Mouse (Mus musculus) heart, postnatal 10 days (tissue): ENCODE measurements around the gene Olfr220. TPM values are rescaled to one million over a fixed set of nuclear protein-coding genes. Genes with fewer than 3 reads are reported as not detected.

Experiments
- DNase-seq, 2 experiments: peaks; one replicate each; pipeline ENCODE4 v3.0.0; 2021
- intact Hi-C: fragments of 180-260 bp; cut with DNase I; formaldehyde crosslinking; loops from one replicate; pipeline ENCODE4 v1.15.1; 2025
- total RNA-seq, 2 experiments: library from RNA; stranded (reverse); gene quantifications; 2 replicates each; pipeline ENCODE4 v1.2.3; 2021

Olfr220 gene
- not detected for total RNA-seq

DNA sequence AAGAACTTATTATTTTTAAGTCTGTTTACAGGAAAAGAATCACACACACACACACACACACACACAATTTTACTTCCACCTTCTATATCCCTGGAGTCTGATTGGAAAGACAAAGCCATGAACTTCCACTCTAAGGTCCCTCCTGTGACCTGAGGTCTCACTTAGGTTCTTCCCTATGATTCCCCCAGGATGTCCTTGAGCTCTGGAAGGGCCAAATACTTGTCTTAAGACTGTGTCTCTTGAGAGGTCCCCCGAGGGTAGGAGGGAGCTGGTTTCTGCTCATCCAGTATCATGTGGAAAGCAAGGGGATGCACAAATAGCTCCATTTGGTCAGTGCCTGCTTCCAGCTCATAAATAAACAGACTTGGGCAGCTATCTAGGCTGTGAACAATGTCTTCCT lies at the start of gene Olfr220:
Gene Olfr220, plus strand, starts transcription at position 301 of the 400 bp plus-strand sequence.
- intact Hi-C loops, result no loop called here
- DNase-seq, result no peak

DNA sequence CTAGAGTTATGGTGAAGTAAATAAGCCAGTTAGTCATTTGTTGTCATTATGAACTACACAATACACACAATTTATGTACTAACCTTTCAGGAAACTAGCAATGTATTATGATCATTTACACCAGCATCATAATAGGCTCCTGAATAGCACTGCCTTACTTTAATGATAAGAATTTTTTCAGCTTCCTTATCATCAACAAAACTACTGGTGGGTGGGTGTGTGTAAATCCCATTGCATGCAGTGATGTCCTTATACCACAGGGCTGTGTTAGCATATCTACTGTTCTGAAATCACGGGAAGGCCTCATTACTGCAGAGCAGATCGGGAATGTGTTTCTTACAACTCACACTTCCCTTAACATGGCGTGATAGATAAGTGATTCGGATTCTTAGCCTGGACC lies 18.9 kb upstream of the Olfr220 start:
- no peak for DNase-seq

DNA sequence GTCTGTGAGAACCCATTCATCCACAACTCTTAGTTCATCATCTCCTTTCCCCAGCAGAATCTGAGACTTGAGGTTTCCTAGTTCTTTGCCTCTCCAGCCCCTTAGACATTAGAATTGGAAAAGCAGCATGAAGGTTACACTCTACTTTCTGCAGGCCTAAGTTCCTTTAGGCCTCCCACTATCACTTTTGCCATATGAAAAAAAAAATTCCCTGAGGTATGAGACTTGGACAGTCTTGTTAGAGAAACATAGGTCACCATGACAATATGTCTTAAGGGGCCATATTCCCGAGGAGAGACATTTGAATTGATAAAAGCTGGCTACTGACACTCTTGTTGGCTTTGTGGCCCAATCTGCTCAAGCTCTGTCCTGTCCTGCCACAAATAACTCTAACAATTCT lies 18.1 kb upstream of the Olfr220 start, which contains the start of gene Olfr414:
Gene Olfr414, plus strand, starts transcription at position 301 of the 400 bp plus-strand sequence.
- intact Hi-C loops, result no loop called here

More for the DNA sequence above, 18.9 kb upstream of the Olfr220 start:
- intact Hi-C loops, result no loop called here

DNA sequence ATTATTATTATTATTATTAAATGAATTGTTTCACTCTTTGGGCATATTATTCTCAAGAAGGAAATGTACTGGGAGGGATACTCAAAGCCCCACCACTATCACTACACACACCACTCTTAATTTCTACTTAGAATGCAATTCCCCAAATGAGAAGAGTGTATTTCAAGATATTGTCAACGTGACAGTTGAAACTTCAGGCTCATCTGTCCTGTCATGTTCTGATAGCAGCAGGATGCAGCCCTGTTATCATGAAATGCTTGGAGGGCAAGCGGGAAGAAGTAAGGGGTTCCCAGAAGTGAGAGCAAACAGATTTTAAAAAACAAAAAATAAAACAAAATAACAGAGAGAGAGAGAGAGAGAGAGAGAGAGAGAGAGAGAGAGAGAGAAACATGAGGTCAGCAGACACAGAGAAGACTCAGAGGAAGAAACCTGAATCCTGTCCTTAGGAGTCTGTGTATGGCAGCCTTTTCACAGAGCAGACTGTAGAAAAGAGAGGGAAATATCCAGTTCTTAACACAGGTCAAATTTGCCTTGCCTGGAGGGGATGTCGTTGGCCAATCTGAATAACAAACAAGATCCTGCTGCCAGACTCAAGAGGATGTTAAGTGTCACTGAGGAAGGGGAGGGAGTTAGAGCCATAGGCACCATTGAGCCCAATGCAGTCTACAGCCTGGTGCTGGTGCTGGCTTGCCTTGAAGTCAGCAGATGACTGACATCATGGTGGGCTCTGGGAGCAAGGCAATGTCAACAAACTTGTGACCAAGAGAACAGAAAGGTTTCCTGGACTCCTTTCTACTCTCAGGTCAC lies 15.5 kb upstream of the Olfr220 start:
- intact Hi-C loops, result no loop called here
- no peak for DNase-seq

More for the DNA sequence above, 18.1 kb upstream of the Olfr220 start, which contains the start of gene Olfr414:
- DNase-seq, result no peak

DNA sequence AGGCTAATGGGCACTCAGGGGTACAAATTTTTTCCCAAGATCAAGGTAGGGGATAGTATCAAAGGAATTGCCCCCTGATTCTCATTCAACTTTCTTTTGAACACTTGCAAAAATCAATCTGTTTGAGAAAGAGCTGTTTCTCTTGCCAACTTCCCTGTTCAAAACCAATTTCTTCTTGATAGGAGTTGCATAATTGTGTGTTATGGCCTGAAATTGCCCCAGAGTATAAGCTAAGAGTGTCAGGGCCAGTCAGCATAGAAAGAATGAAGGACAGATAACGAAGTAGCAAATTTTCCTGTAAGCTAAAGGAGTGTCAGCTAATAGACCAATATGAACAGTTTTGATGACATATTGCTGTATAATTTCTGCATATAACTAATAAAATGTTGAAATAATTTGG lies 14.5 kb upstream of the Olfr220 start:
- no peak for DNase-seq
- intact Hi-C loops, result no loop called here

DNA sequence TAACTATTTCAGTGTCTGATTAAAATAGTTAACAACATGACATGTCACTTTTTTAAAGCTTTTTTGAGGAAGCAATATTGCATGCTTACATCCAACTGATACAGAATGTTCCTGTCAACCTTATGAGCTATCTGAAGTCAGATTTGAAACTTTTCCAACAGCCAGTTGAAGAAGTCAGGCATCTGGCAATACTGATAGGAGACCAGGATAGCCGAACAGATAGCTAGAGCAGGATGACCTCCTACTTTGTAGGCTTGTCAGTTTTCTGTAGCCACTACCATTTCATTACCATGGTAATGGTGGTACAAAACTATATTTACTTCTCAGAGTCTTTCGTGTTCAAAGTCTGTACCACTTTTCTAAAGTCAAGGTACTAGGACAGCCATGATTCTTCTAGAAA lies 13.5 kb upstream of the Olfr220 start:
- intact Hi-C loops, result no loop called here

DNA sequence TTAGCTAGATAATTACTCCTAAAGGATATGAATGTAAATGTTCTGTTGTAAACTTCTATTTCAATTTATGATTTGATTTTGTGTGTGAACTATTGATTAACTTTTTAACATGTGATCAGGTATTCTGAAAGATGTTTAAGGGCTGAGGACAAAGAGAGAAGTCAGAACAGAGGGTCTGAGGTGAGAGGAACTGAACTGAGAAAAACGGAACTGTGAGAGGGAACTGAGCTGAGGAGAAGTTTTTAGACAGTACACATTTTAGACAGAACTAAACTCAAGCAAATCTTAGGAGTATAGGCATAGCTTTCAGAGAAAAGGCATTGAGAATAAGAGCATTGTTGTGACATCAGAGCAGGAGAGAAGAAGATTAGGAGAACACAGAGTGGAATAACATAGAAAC lies 7.8 kb upstream of the Olfr220 start:
- intact Hi-C loops, result no loop called here
- no peak for DNase-seq

More for the DNA sequence above, 13.5 kb upstream of the Olfr220 start:
- no peak for DNase-seq

DNA sequence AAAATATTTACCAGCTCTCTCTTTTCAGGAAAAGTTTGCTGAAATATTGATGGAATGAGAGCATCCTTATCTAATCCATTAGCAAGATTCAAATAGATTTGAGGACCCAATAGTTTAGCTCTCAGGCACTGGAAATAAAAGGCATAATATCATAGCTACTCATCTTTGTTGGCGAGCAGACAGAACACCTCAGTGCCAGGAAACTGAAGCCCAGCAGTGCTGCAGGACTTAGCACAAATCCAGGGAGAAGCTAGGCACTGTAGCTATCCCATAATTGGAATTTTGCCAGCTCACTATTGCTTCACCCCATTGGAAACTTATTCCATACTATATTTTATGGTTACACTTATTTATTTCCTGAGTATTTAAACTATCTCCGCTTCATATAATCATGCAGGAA lies 13.2 kb downstream of the Olfr220 start:
- intact Hi-C loops, result no loop called here
- DNase-seq, result no peak

DNA sequence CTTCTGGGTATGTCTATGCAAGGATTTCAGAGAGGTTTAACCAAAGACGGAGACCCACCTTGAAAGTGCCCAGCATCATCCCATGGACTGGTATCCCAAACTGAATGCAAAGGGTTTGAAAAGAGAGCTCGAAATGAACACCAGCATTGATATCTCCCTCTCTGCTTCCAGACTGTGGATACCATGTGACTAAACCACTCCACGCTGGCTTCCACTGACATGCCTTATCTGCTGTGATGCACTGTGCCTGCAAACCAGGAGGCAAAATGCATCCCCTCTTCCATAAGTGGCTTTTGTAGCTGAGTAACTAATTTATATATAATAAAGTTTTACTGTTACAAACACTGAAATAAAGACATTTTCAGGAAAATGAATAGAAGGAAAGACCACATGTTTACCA lies 23.5 kb downstream of the Olfr220 start:
- DNase-seq, result no peak
- intact Hi-C loops, result no loop called here

DNA sequence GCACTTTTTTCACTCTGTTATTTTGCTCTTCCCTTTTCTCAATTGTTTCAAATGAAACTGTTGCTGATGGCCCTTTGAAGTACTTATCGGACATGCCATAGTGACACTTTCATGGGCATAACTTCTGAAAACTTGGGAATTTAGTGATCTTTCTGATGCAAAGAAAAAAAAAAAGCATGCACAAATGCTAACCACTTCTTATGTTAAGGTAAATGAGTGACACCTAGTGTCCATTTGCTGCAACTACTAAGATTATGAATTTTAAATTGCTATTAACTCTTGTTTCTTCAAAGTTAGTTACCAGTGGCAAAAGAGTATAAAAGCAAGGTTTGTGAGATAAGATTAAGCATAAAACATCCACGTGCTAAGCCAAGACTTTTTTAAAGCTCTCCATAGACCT lies 24.4 kb downstream of the Olfr220 start:
- peak in 1 of 2 experiments; percentile 10 for DNase-seq
- intact Hi-C loops, result loop anchor here (1.0 kb wide), 2 partner anchors 244 to 1010 kb away; no protein-coding TSS in a partner anchor

DNA sequence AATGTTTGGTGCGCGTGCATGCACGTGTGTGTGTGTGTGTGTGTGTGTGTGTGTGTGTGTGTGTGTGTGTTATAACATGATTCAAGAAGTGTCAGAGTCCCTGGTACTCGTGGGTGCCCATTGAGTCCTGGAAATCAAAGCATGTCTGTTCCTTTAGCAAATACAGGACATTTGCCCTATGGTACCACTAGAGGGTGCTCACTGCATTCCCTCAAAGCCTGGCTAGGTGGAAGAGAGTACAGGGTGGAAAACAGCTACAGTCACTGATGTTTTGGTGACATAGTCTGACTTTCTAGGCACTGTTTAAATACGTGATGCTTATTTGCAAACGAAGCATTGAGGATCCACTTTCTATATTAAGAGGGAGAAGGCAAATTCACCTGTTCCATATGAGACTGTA lies 27.9 kb downstream of the Olfr220 start:
- DNase-seq, result peak; percentile 32 to 47
- intact Hi-C loops, result loop anchor here (1.0 kb wide), 1 partner anchor 84 kb away; no protein-coding TSS in a partner anchor

DNA sequence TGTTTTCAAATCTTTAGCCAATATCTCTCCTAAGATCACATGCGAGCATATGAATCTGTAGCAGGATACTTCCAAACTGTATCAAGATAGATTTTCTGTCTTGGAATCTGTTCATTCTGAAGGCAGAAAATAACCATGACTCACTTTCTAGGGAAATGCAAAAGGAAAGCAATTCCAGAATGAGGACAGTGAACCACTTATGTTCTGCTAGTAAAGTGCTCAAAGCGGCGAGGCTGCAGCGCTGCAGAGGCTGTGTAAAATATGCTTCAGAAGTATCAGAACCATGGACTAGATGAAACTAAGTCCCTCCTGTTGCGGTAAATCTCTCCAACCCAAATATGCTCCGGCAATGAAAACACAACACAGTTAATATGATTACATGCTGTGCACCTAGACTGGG lies 40.7 kb downstream of the Olfr220 start:
- intact Hi-C loops, result no loop called here
- no peak for DNase-seq

DNA sequence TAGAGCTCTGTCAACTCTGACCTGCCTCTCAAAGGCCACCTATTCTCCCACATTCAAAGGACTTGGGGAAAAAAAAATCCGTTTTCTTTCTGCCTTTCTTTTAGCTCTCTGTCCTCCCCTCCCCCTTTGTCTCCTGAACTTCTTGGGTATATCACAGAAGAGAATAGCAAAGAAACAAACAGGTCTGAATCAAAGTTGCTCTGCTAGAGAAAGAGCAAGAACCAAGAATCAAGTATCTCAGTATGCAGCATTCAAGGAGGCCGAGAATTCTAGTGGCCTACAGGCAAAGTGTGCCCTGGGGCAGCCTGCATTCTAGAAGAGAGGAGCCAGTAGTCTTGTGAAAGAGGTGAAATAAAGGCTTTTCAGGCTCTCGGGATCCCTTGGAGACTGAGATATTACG lies 58.2 kb downstream of the Olfr220 start:
- DNase-seq, result no peak
- intact Hi-C loops, result no loop called here

Other genes with a start within 250 kb of the Olfr220 start
- not detected for gene Olfr419, start 190.0 kb upstream of the Olfr220 start, total RNA-seq
- not detected for gene Mptx1, start 111.6 kb upstream of the Olfr220 start, total RNA-seq
- not detected for gene Olfr417, start 77.0 kb upstream of the Olfr220 start, total RNA-seq
- not detected for gene Olfr248, start 51.0 kb upstream of the Olfr220 start, total RNA-seq
- not detected for gene Olfr414, start 18.0 kb upstream of the Olfr220 start, total RNA-seq
- gene Fmn2, start 59.7 kb downstream of the Olfr220 start, total RNA-seq, result under 1 TPM; 0.40 to 0.62 TPM